Mouse (Mus musculus): Measurements from ENCODE around the gene Epb41l1.

DNA sequence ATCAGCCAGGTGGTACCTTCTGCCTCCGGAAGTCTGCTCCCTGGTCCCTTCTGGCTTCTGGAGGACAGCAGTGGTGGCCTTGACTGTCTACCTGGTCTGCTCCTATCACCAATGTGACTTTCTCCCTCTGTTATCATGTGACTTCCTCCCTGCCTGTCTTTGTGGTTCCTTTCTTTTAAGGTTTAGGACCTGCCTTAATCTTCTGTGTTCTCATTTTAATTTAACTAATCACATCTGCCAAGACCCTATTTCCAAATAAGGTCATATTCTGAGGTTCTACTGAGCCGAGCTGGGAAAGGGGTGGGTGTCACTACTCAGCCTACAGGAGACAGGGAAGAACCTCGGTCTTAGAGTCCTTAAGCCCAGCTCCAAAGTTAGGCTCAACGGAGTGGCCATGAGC lies 5.4 kb downstream of the Epb41l1 start:
- no peak for TF ChIP-seq EP300 (IDR thresholded peaks at IDR 0.05; ENCODE audit: insufficient read depth, low read depth, low read length)
- no peak for TF ChIP-seq POLR2A (IDR thresholded peaks at IDR 0.05; ENCODE audit: insufficient read depth, low read depth, low read length)

All from heart, adult 2 months (tissue).